Mouse (Mus musculus): ENCODE data around the gene Zc3h7b. TPM values are rescaled to one million over a fixed set of nuclear protein-coding genes. Genes with fewer than 3 reads are reported as not detected.

Gene Zc3h7b
- polyA plus RNA-seq, 1 experiment from 2014 or later = 42.0 TPM

DNA sequence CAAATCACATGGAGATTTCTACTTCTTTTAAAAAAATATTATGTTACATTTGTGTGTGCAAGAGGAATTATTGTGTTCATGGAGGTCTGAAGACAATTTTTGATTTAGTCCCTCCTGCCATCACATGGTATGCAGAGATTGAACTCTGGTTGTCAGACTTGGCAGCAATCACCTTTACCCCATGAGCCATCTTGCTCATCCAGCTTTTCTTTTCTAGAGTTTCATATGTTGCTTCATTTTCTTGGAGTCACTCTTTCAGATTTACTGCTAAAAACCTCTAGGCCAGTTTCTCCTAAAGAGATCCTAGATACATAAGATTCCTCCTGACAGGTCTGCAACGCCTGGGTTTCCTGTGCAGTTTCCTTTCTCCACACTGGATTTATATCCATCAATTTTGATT lies 64.7 kb downstream of the Zc3h7b start:
- Histone ChIP-seq H3K9ac (replicated peaks) (peak overlapping the region; percentile 56; the same call in 1 of the 2 replicates), H3K27me3 (no peaks in the 10 kb centered on the region), H3K4me3 (replicated peaks) (peak overlapping the region; percentile 79), H3K4me1 (replicated peaks) (peaks cover 30% of the 10 kb centered on the region), H3K4me2 (peak overlapping the region; percentile 79), H3K27ac (peak overlapping the region; percentile 83; the same call in 1 of the 2 replicates), H3K36me3 (no peaks in the 10 kb centered on the region), H3K9me3 (no peaks in the 10 kb centered on the region)
- 49% methylated on average over 1 of the region's 1 CpGs for WGBS
- no peak for ATAC-seq (ENCODE audit: insufficient number of reproducible peaks, insufficient read depth, low FRiP score, low TSS enrichment, low read depth)

DNA sequence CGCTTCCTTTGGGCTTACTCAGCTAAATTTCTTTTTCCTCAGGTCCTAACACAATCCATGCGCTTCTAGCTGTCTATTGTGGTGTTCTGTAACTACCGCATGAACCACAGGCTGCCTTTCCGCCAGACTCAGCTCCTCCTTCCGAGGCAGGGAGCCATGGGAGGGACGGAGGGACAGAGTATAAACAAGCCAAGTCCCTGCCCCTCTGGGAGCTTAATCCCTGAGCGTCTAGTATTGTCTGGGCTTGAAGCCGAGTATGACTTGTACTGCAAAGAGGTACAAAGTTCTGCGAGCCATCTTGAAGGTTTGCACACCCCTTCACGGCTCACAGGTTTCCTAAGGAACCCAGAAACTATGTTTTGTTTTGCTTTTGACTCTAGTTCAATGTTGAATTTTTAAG lies 65.3 kb downstream of the Zc3h7b start:
- peak overlapping the region; percentile 79 for H3K4me3 ChIP-seq (replicated peaks)
- peak overlapping the region; percentile 56 for H3K9ac ChIP-seq (replicated peaks)
- peaks cover 26% of the 10 kb centered on the region for H3K4me1 ChIP-seq (replicated peaks)
- H3K27me3 ChIP-seq = no peaks in the 10 kb centered on the region
- H3K36me3 ChIP-seq = peaks cover 4% of the 10 kb centered on the region
- H3K4me2 ChIP-seq = peak overlapping the region; percentile 79
- no peak for ATAC-seq (ENCODE audit: insufficient number of reproducible peaks, insufficient read depth, low FRiP score, low TSS enrichment, low read depth)
- peak overlapping the region; percentile 83 for H3K27ac ChIP-seq
- WGBS = 2% methylated on average over 10 of the region's 10 CpGs
- H3K9me3 ChIP-seq = no peaks in the 10 kb centered on the region

- peak overlapping the region; percentile 83 for H3K27ac ChIP-seq
- no peaks in the 10 kb centered on the region for H3K27me3 ChIP-seq
- H3K4me1 ChIP-seq (replicated peaks) = peaks cover 26% of the 10 kb centered on the region
- peaks cover 12% of the 10 kb centered on the region for H3K36me3 ChIP-seq
- no peaks in the 10 kb centered on the region for H3K9me3 ChIP-seq
- peak overlapping the region; percentile 79 for H3K4me3 ChIP-seq (replicated peaks)
- peak; percentile 99 for ATAC-seq (ENCODE audit: insufficient number of reproducible peaks, insufficient read depth, low FRiP score, low TSS enrichment, low read depth)
- peak overlapping the region; percentile 79 for H3K4me2 ChIP-seq
- WGBS = under 1% methylated on average over 89 of the region's 89 CpGs
- peak overlapping the region; percentile 82 for H3K9ac ChIP-seq (replicated peaks)
Measured at GRCm38 (mm10) chr15:81810671-81811598, 66.1 kb downstream of the Zc3h7b start.

- H3K4me3 ChIP-seq (replicated peaks) = peak overlapping the region; percentile 79
- H3K4me2 ChIP-seq = peak overlapping the region; percentile 79
- no peaks in the 10 kb centered on the region for H3K27me3 ChIP-seq
- peak overlapping the region; percentile 83 for H3K27ac ChIP-seq
- H3K9ac ChIP-seq (replicated peaks) = peak overlapping the region; percentile 82
- peak; percentile 21; the same call in 1 of the 2 replicates for ATAC-seq (ENCODE audit: insufficient number of reproducible peaks, insufficient read depth, low FRiP score, low TSS enrichment, low read depth)
- H3K9me3 ChIP-seq = no peaks in the 10 kb centered on the region
- under 1% methylated on average over 26 of the region's 26 CpGs for WGBS
- peaks cover 26% of the 10 kb centered on the region for H3K4me1 ChIP-seq (replicated peaks)
- H3K36me3 ChIP-seq = peaks cover 17% of the 10 kb centered on the region
Measured at GRCm38 (mm10) chr15:81811599-81811996, 66.7 kb downstream of the Zc3h7b start.

- 51% methylated on average over 3 of the region's 3 CpGs for WGBS
- Histone ChIP-seq H3K36me3 (peaks cover 24% of the 10 kb centered on the region), H3K9ac (replicated peaks) (peak overlapping the region; percentile 82), H3K4me2 (peak overlapping the region; percentile 79), H3K27me3 (no peaks in the 10 kb centered on the region), H3K4me1 (replicated peaks) (peaks cover 26% of the 10 kb centered on the region), H3K27ac (peak overlapping the region; percentile 83; the same call in 1 of the 2 replicates), H3K4me3 (replicated peaks) (peak overlapping the region; percentile 79), H3K9me3 (no peaks in the 10 kb centered on the region)
- ATAC-seq (ENCODE audit: insufficient number of reproducible peaks, insufficient read depth, low FRiP score, low TSS enrichment, low read depth) = no peak
Measured at GRCm38 (mm10) chr15:81812287-81812686, 67.4 kb downstream of the Zc3h7b start.

- Histone ChIP-seq H3K27me3 (no peaks in the 10 kb centered on the region), H3K4me2 (peak overlapping the region; percentile 79), H3K9me3 (no peaks in the 10 kb centered on the region), H3K4me1 (replicated peaks) (peaks cover 26% of the 10 kb centered on the region), H3K27ac (no peak overlapping the region), H3K9ac (replicated peaks) (peak overlapping the region; percentile 82; the same call in 1 of the 2 replicates), H3K36me3 (peaks cover 31% of the 10 kb centered on the region), H3K4me3 (replicated peaks) (no peak overlapping the region)
- 70% methylated on average over 7 of the region's 7 CpGs for WGBS
- ATAC-seq (ENCODE audit: insufficient number of reproducible peaks, insufficient read depth, low FRiP score, low TSS enrichment, low read depth) = no peak
Measured at GRCm38 (mm10) chr15:81812696-81813631, 68.1 kb downstream of the Zc3h7b start.

GRCm38 (mm10) chr15:81813986-81814705 lies 69.3 kb downstream of the Zc3h7b start:
- H3K9me3 ChIP-seq = no peaks in the 10 kb centered on the region
- no peak for ATAC-seq (ENCODE audit: insufficient number of reproducible peaks, insufficient read depth, low FRiP score, low TSS enrichment, low read depth)
- H3K27me3 ChIP-seq = no peaks in the 10 kb centered on the region
- WGBS = 80% methylated on average over 5 of the region's 5 CpGs
- no peak overlapping the region for H3K9ac ChIP-seq (replicated peaks)
- no peak overlapping the region for H3K4me2 ChIP-seq
- no peak overlapping the region for H3K27ac ChIP-seq
- no peak overlapping the region for H3K4me3 ChIP-seq (replicated peaks)
- peaks cover 23% of the 10 kb centered on the region for H3K4me1 ChIP-seq (replicated peaks)
- peaks cover 41% of the 10 kb centered on the region for H3K36me3 ChIP-seq

DNA sequence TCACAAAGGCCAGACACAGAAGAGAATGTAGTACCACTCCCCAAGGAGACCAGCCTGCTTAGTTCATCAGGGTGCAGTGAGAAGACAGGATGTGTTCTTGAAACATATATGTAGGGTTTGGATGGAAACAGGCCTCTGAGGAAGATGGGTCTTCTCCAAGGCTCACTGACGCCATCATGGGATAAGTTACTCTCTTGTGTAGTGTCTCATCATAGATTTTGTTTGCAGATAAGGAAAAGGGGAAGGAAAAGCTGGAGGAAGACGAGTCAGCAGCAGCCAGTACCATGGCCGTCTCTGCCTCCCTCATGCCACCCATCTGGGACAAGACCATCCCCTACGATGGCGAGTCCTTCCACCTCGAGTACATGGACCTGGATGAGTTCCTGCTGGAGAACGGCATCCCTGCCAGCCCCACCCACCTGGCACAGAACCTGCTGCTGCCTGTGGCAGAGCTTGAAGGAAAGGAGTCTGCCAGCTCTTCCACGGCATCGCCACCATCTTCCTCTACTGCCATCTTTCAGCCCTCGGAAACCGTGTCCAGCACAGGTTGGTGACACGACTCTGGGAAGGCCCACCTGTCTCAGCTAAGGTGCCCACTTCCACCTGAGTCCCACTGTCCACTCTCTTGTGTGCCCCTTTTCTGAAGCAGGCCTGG lies 70.0 kb downstream of the Zc3h7b start:
- 89% methylated on average over 12 of the region's 12 CpGs for WGBS
- no peak overlapping the region for H3K9ac ChIP-seq (replicated peaks)
- no peaks in the 10 kb centered on the region for H3K27me3 ChIP-seq
- H3K27ac ChIP-seq = no peak overlapping the region
- no peak for ATAC-seq (ENCODE audit: insufficient number of reproducible peaks, insufficient read depth, low FRiP score, low TSS enrichment, low read depth)
- H3K4me1 ChIP-seq (replicated peaks) = peaks cover 18% of the 10 kb centered on the region
- H3K36me3 ChIP-seq = peaks cover 47% of the 10 kb centered on the region
- H3K4me3 ChIP-seq (replicated peaks) = no peak overlapping the region
- H3K4me2 ChIP-seq = no peak overlapping the region
- H3K9me3 ChIP-seq = no peaks in the 10 kb centered on the region

DNA sequence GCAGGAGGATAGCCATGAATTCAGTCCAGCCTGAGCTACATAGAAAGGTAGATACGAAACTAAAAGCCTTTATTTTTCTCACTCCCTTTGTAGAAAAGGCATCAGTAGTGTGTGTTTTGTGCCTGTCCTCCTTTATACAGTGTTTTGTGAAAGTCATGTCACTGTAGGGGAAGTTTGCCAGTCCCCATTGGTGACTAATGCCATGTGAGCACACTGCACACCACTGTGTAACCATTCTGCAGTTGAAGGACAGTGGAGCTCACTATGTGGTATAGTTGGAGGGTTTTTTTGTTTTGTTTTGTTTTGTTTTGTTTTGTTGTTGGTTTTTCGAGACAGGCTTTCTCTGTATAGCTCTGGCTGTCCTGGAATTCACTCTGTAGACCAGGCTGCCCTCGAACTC lies 73.5 kb downstream of the Zc3h7b start:
- Histone ChIP-seq H3K36me3 (peaks cover 80% of the 10 kb centered on the region), H3K9me3 (no peaks in the 10 kb centered on the region), H3K4me3 (replicated peaks) (no peak overlapping the region), H3K27ac (no peak overlapping the region), H3K27me3 (no peaks in the 10 kb centered on the region), H3K4me1 (replicated peaks) (no peaks in the 10 kb centered on the region), H3K4me2 (no peak overlapping the region), H3K9ac (replicated peaks) (no peak overlapping the region)
- 86% methylated on average over 3 of the region's 3 CpGs for WGBS
- ATAC-seq (ENCODE audit: insufficient number of reproducible peaks, insufficient read depth, low FRiP score, low TSS enrichment, low read depth) = no peak

- Histone ChIP-seq H3K4me2 (no peak overlapping the region), H3K27ac (no peak overlapping the region), H3K36me3 (peaks cover 90% of the 10 kb centered on the region), H3K27me3 (no peaks in the 10 kb centered on the region), H3K9ac (replicated peaks) (no peak overlapping the region), H3K9me3 (no peaks in the 10 kb centered on the region), H3K4me3 (replicated peaks) (no peak overlapping the region), H3K4me1 (replicated peaks) (no peaks in the 10 kb centered on the region)
- WGBS = 88% methylated on average over 3 of the region's 3 CpGs
- ATAC-seq (ENCODE audit: insufficient number of reproducible peaks, insufficient read depth, low FRiP score, low TSS enrichment, low read depth) = no peak
Measured at GRCm38 (mm10) chr15:81822631-81823030, 77.8 kb downstream of the Zc3h7b start.

Measured in limb, embryonic 12.5 days (tissue).